Mouse (Mus musculus): ENCODE measurements at regions not wholly inside any gene's neighbourhood (a gene's known extent, or its start where the extent isn't known, plus 50 kb on each side); places are given as distances from the start of the nearest gene placed in this dataset.

DNA sequence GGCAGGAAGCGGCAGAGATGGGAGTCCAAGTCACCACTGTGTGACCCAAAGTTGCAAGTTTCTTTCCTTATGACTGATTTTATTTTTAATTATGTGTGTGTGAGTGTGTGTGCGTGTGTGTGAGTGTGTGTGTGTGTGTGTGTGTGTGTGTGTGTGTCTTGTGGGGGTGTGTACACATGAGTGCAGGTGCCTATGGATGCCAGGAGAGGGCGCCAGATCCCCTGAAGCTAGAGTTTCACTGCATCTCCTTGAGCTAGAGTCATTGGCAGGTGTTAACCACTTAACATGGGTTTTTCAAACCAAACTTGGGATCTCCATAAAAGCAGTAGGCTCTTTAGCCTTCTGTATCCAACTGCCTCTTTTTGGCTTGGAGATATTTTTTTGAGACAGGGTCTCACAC, 156.2 kb upstream of the Sdk2 start:
- no peak for TF ChIP-seq MAFK (IDR thresholded peaks at IDR 0.05; ENCODE audit: insufficient read depth, low read depth, low read length)
- TF ChIP-seq ZNF384 (IDR thresholded peaks at IDR 0.05; ENCODE audit: low read depth, low read length), result no peak
- TF ChIP-seq HCFC1 (IDR thresholded peaks at IDR 0.05; ENCODE audit: borderline replicate concordance, insufficient read depth, low read length), result no peak
- no peak for TF ChIP-seq ZC3H11A (IDR thresholded peaks at IDR 0.05; ENCODE audit: borderline replicate concordance, low read depth, low read length)
- TF ChIP-seq CHD2 (IDR thresholded peaks at IDR 0.05; ENCODE audit: low read depth, low read length), result no peak
- H3K4me3 ChIP-seq (ENCODE audit: insufficient read depth in 1 of 2, low read depth in 1 of 2, low read length in 2 of 2, poor library complexity in 1 of 2, severe bottlenecking in 1 of 2), result no peak overlapping the region
- no peaks in the 10 kb centered on the region for H3K36me3 ChIP-seq (ENCODE audit: control insufficient read depth, insufficient read depth, low read length, poor library complexity, severe bottlenecking)
- no peak overlapping the region for H3K9ac ChIP-seq (ENCODE audit: insufficient read depth, low read depth, low read length, poor library complexity, severe bottlenecking)
- H3K27ac ChIP-seq (ENCODE audit: insufficient read depth, low read depth, low read length, poor library complexity, severe bottlenecking), result no peak overlapping the region
- no peaks in the 10 kb centered on the region for H3K4me1 ChIP-seq (ENCODE audit: control insufficient read depth in 2 of 2, insufficient read depth in 2 of 2, low read length in 2 of 2, poor library complexity in 1 of 2)
- DNase-seq (ENCODE audit: low read depth, low spot score), result no peak
- in situ Hi-C loops (cut with MboI; ENCODE audit: low sequenced_read_pairs in 2 of 2, unreplicated experiment in 2 of 2), result loop anchor here in 1 of 2 experiments (25.0 kb wide), 1 partner anchor 414 kb away; no protein-coding TSS in a partner anchor
- H3K9me3 ChIP-seq (ENCODE audit: control insufficient read depth, insufficient read depth, low read depth, low read length), result no peaks in the 10 kb centered on the region

DNA sequence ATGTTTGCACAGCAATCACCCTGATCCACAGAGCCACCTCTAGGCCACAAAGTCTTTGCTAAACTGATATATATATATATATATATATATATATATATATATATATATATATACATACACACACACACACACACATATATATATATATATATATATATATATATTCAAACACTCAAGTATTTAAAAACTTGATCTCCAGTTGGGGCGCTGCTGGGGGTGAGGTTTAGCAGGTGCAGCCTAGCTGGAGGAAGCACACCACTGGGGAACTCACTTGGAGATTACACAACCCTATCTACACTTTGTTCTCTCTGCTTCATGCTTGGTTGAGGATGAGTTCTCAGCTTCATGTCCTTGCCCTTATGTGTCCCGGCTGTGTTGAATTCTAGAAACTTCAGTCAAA, 153.6 kb upstream of the Sdk2 start:
- TF ChIP-seq CHD2 (IDR thresholded peaks at IDR 0.05; ENCODE audit: low read depth, low read length), result no peak
- no peak for TF ChIP-seq ZNF384 (IDR thresholded peaks at IDR 0.05; ENCODE audit: low read depth, low read length)
- TF ChIP-seq ZC3H11A (IDR thresholded peaks at IDR 0.05; ENCODE audit: borderline replicate concordance, low read depth, low read length), result no peak
- no peak for TF ChIP-seq HCFC1 (IDR thresholded peaks at IDR 0.05; ENCODE audit: borderline replicate concordance, insufficient read depth, low read length)
- TF ChIP-seq MAFK (IDR thresholded peaks at IDR 0.05; ENCODE audit: insufficient read depth, low read depth, low read length), result no peak
- H3K4me1 ChIP-seq (ENCODE audit: control insufficient read depth in 2 of 2, insufficient read depth in 2 of 2, low read length in 2 of 2, poor library complexity in 1 of 2), result peaks cover 0 to 2% of the 10 kb centered on the region in 2 experiments; a peak in 1 of 4 replicates

DNA sequence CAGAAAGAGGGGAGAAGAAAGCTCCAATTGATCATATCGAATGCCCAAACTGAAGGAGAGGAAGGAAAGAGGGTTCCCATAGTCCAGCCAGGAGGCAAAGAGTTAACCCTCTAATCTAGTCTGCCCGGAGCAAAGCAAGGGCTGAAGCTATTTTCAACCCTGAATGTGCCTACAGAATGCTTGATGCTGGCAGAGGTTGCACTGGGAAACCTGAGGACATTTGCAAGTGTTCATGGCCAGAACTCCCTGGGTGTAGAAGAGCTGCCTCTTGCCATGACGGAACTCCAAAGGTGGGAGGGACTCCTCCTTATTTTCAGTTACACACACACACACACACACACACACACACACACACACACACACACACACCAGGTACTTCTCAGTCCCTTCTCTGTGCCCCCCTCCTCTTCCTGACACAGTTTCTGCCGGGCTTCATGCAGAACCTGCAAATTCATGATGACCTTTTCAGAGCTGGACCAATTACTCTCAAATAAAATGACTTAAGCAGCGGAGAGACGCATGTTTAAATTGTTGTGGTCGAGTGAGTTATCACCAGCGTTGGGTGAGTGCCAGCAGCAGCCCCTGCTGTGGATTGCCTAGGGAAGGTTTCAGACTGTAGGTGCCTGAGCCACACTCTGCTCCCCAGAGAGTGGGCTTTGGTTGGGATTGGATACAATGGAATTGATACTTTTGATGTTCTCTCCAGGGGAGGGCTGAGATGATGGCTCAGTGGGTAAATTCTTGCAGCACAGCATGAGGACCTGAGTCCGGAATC, 152.1 kb upstream of the Sdk2 start:
- H3K27ac ChIP-seq (ENCODE audit: insufficient read depth, low read depth, low read length, poor library complexity, severe bottlenecking), result no peak overlapping the region
- H3K4me1 ChIP-seq (ENCODE audit: control insufficient read depth in 2 of 2, insufficient read depth in 2 of 2, low read length in 2 of 2, poor library complexity in 1 of 2), result peaks cover 0 to 2% of the 10 kb centered on the region in 2 experiments; a peak in 1 of 4 replicates
- DNase-seq (ENCODE audit: low read depth, low spot score), result no peak
- no peak overlapping the region for H3K9ac ChIP-seq (ENCODE audit: insufficient read depth, low read depth, low read length, poor library complexity, severe bottlenecking)
- in situ Hi-C loops (cut with MboI; ENCODE audit: low sequenced_read_pairs in 2 of 2, unreplicated experiment in 2 of 2), result loop anchor here in 1 of 2 experiments (25.0 kb wide), 1 partner anchor 418 kb away; no protein-coding TSS in a partner anchor
- H3K36me3 ChIP-seq (ENCODE audit: control insufficient read depth, insufficient read depth, low read length, poor library complexity, severe bottlenecking), result no peaks in the 10 kb centered on the region
- H3K4me3 ChIP-seq (ENCODE audit: insufficient read depth in 1 of 2, low read depth in 1 of 2, low read length in 2 of 2, poor library complexity in 1 of 2, severe bottlenecking in 1 of 2), result no peak overlapping the region
- no peak for TF ChIP-seq ZNF384 (IDR thresholded peaks at IDR 0.05; ENCODE audit: low read depth, low read length)
- no peak for TF ChIP-seq MAFK (IDR thresholded peaks at IDR 0.05; ENCODE audit: insufficient read depth, low read depth, low read length)
- TF ChIP-seq HCFC1 (IDR thresholded peaks at IDR 0.05; ENCODE audit: borderline replicate concordance, insufficient read depth, low read length), result no peak
- TF ChIP-seq ZC3H11A (IDR thresholded peaks at IDR 0.05; ENCODE audit: borderline replicate concordance, low read depth, low read length), result no peak
- H3K9me3 ChIP-seq (ENCODE audit: control insufficient read depth, insufficient read depth, low read depth, low read length), result no peaks in the 10 kb centered on the region

More for the DNA sequence above, 153.6 kb upstream of the Sdk2 start:
- Histone ChIP-seq H3K36me3 (ENCODE audit: control insufficient read depth, insufficient read depth, low read length, poor library complexity, severe bottlenecking) (no peaks in the 10 kb centered on the region), H3K4me3 (ENCODE audit: insufficient read depth in 1 of 2, low read depth in 1 of 2, low read length in 2 of 2, poor library complexity in 1 of 2, severe bottlenecking in 1 of 2) (no peak overlapping the region), H3K27ac (ENCODE audit: insufficient read depth, low read depth, low read length, poor library complexity, severe bottlenecking) (no peak overlapping the region), H3K9me3 (ENCODE audit: control insufficient read depth, insufficient read depth, low read depth, low read length) (no peaks in the 10 kb centered on the region), H3K9ac (ENCODE audit: insufficient read depth, low read depth, low read length, poor library complexity, severe bottlenecking) (no peak overlapping the region)
- in situ Hi-C loops (cut with MboI; ENCODE audit: low sequenced_read_pairs in 2 of 2, unreplicated experiment in 2 of 2), result loop anchor here in 1 of 2 experiments (25.0 kb wide), 1 partner anchor 417 kb away; no protein-coding TSS in a partner anchor
- DNase-seq (ENCODE audit: low read depth, low spot score), result no peak

DNA sequence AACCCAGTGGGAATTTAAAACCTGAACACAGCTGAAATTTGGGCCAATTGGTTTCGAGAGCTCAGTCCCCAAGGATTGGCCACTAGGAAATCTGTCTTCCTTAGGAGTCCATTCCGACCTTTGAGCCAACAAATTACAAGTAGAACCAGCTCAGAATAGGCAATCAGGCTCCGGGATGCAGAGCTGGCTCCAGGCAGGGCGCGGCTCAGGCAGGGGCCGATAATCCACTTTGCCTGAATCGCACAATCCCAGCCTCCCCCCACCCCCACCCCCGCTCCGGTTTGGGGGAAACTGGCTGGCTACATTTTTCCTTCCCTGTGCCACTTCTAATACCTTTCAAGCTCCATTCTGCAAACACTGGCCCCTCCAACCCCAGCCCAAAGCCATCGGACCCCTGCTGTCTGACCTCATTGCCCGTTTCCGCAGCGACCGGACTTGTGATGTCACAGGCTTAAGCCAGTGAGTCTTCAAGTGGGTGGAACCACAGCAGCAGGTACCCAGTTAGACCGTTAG, 150.5 kb upstream of the Sdk2 start:
- Histone ChIP-seq H3K27ac (ENCODE audit: insufficient read depth, low read depth, low read length, poor library complexity, severe bottlenecking) (no peak overlapping the region), H3K4me1 (ENCODE audit: control insufficient read depth in 2 of 2, insufficient read depth in 2 of 2, low read length in 2 of 2, poor library complexity in 1 of 2) (peaks cover 0 to 2% of the 10 kb centered on the region in 2 experiments; a peak in 1 of 4 replicates), H3K4me3 (ENCODE audit: insufficient read depth in 1 of 2, low read depth in 1 of 2, low read length in 2 of 2, poor library complexity in 1 of 2, severe bottlenecking in 1 of 2) (peak overlapping the region in 1 of 2 experiments; percentile 30; a peak in 1 of 4 replicates), H3K36me3 (ENCODE audit: control insufficient read depth, insufficient read depth, low read length, poor library complexity, severe bottlenecking) (no peaks in the 10 kb centered on the region), H3K9me3 (ENCODE audit: control insufficient read depth, insufficient read depth, low read depth, low read length) (no peaks in the 10 kb centered on the region), H3K9ac (ENCODE audit: insufficient read depth, low read depth, low read length, poor library complexity, severe bottlenecking) (no peak overlapping the region)
- peak; percentile 38 for DNase-seq (ENCODE audit: low read depth, low spot score)
- in situ Hi-C loops (cut with MboI; ENCODE audit: low sequenced_read_pairs in 2 of 2, unreplicated experiment in 2 of 2), result loop anchor here in 1 of 2 experiments (25.0 kb wide), 1 partner anchor 420 kb away; no protein-coding TSS in a partner anchor
- TF ChIP-seq MAFK (IDR thresholded peaks at IDR 0.05; ENCODE audit: insufficient read depth, low read depth, low read length) (no peak), HCFC1 (IDR thresholded peaks at IDR 0.05; ENCODE audit: borderline replicate concordance, insufficient read depth, low read length) (no peak), CHD2 (IDR thresholded peaks at IDR 0.05; ENCODE audit: low read depth, low read length) (no peak), ZNF384 (IDR thresholded peaks at IDR 0.05; ENCODE audit: low read depth, low read length) (no peak), ZC3H11A (IDR thresholded peaks at IDR 0.05; ENCODE audit: borderline replicate concordance, low read depth, low read length) (no peak)

Data from ES-E14 (cell line).